Mouse (Mus musculus) urinary bladder, adult 18-20 months (tissue): ENCODE data around the gene Ryr1.
"Not testable (repeated sequence)": the region's sequence is repeated elsewhere in the genome, so short reads cannot be mapped to it uniquely, and the experiment has no call there.

Experiments used
- DNase-seq, 2 experiments: peaks; one replicate each; pipeline ENCODE4 v3.0.0; 2022; ENCODE audit warnings: low spot score in 2 of 2, mixed read lengths in 2 of 2

Gene Ryr1

GRCm38 (mm10) chr7:29146625-29147367, 21.8 kb upstream of the Ryr1 start:
- DNase-seq: no peak

- no peak for DNase-seq
These were observed 19.0 kb upstream of the Ryr1 start for GRCm38 (mm10) chr7:29144006-29144405.

- no peak for DNase-seq
These were observed 16.4 kb upstream of the Ryr1 start for GRCm38 (mm10) chr7:29141416-29141815.

- DNase-seq: not testable (repeated sequence)
These were observed 14.3 kb upstream of the Ryr1 start for GRCm38 (mm10) chr7:29139237-29139636.

- DNase-seq: no peak
These were observed 12.4 kb upstream of the Ryr1 start for GRCm38 (mm10) chr7:29137429-29137828.

- no peak for DNase-seq
These were observed 9.9 kb upstream of the Ryr1 start, which contains the start of gene Rasgrp4 for GRCm38 (mm10) chr7:29134693-29135386. Rasgrp4 (plus strand) TSS chr7:29134851.

- DNase-seq: no peak
These were observed 9.3 kb upstream of the Ryr1 start for GRCm38 (mm10) chr7:29134230-29134629.

GRCm38 (mm10) chr7:29128725-29129124, 3.7 kb upstream of the Ryr1 start:
- DNase-seq: no peak

- DNase-seq: peak; percentile 25 to 26
These were observed 1.4 kb upstream of the Ryr1 start for GRCm38 (mm10) chr7:29126173-29126915.

- DNase-seq: no peak
These were observed 1.2 kb downstream of the Ryr1 start for GRCm38 (mm10) chr7:29123531-29124358.

- no peak for DNase-seq
These were observed 2.2 kb downstream of the Ryr1 start for GRCm38 (mm10) chr7:29122821-29123220.

GRCm38 (mm10) chr7:29119526-29119925, 5.5 kb downstream of the Ryr1 start:
- no peak for DNase-seq

- DNase-seq: no peak
These were observed 6.7 kb downstream of the Ryr1 start for GRCm38 (mm10) chr7:29118142-29118851.

GRCm38 (mm10) chr7:29108992-29109955, 15.7 kb downstream of the Ryr1 start:
- peak; percentile 34 to 64 for DNase-seq

GRCm38 (mm10) chr7:29101286-29102017, 23.5 kb downstream of the Ryr1 start:
- DNase-seq: no peak

- no peak for DNase-seq
These were observed 27.8 kb downstream of the Ryr1 start for GRCm38 (mm10) chr7:29097131-29097530.

- DNase-seq: no peak
These were observed 36.2 kb downstream of the Ryr1 start for GRCm38 (mm10) chr7:29088817-29089216.

GRCm38 (mm10) chr7:29086902-29087301, 38.1 kb downstream of the Ryr1 start:
- no peak for DNase-seq

- DNase-seq: no peak
These were observed 39.0 kb downstream of the Ryr1 start for GRCm38 (mm10) chr7:29085981-29086380.
